Mouse (Mus musculus) ovary, postnatal 14 days (tissue): Measurements from ENCODE around the gene Ugt1a5.

Experiments used
- DNase-seq: peaks from one replicate; pipeline ENCODE4 v3.0.0; 2022; ENCODE audit warnings: low spot score

The Ugt1a5 gene

GRCm38 (mm10) chr1:88240579-88240978, 74.8 kb downstream of the Ugt1a5 start:
- DNase-seq = no peak

- DNase-seq = no peak
These were observed 78.0 kb downstream of the Ugt1a5 start for GRCm38 (mm10) chr1:88243861-88244260.

- no peak for DNase-seq
These were observed 80.1 kb downstream of the Ugt1a5 start for GRCm38 (mm10) chr1:88245881-88246280.

GRCm38 (mm10) chr1:88246386-88246785, 80.6 kb downstream of the Ugt1a5 start:
- DNase-seq = no peak

- DNase-seq = no peak
These were observed 81.8 kb downstream of the Ugt1a5 start for GRCm38 (mm10) chr1:88247660-88248059.

GRCm38 (mm10) chr1:88248658-88249057, 82.8 kb downstream of the Ugt1a5 start:
- DNase-seq = no peak

GRCm38 (mm10) chr1:88249596-88249995, 83.8 kb downstream of the Ugt1a5 start:
- DNase-seq = no peak

- no peak for DNase-seq
These were observed 84.2 kb downstream of the Ugt1a5 start for GRCm38 (mm10) chr1:88250023-88250422.

- no peak for DNase-seq
These were observed 87.3 kb downstream of the Ugt1a5 start for GRCm38 (mm10) chr1:88253106-88253505.

GRCm38 (mm10) chr1:88253540-88253939, 87.7 kb downstream of the Ugt1a5 start:
- DNase-seq = no peak

GRCm38 (mm10) chr1:88254793-88255465, 89.1 kb downstream of the Ugt1a5 start:
- no peak for DNase-seq

- no peak for DNase-seq
These were observed 89.7 kb downstream of the Ugt1a5 start for GRCm38 (mm10) chr1:88255466-88255857.

GRCm38 (mm10) chr1:88255989-88256754, 90.4 kb downstream of the Ugt1a5 start:
- no peak for DNase-seq

- no peak for DNase-seq
These were observed 91.3 kb downstream of the Ugt1a5 start for GRCm38 (mm10) chr1:88256886-88257663.

GRCm38 (mm10) chr1:88257681-88258080, 91.9 kb downstream of the Ugt1a5 start:
- no peak for DNase-seq

- DNase-seq = no peak
These were observed 92.5 kb downstream of the Ugt1a5 start for GRCm38 (mm10) chr1:88258361-88258760.

- DNase-seq = peak; percentile 78
These were observed 93.2 kb downstream of the Ugt1a5 start for GRCm38 (mm10) chr1:88258881-88259642.

GRCm38 (mm10) chr1:88259643-88260024, 93.8 kb downstream of the Ugt1a5 start:
- DNase-seq = no peak

GRCm38 (mm10) chr1:88260114-88260513, 94.3 kb downstream of the Ugt1a5 start:
- no peak for DNase-seq

GRCm38 (mm10) chr1:88260604-88261377, 95.0 kb downstream of the Ugt1a5 start:
- DNase-seq = no peak

GRCm38 (mm10) chr1:88261706-88262105, 95.9 kb downstream of the Ugt1a5 start:
- DNase-seq = no peak
